Mouse (Mus musculus): ENCODE measurements around the gene Egfl8. TPM values are rescaled to one million over a fixed set of nuclear protein-coding genes. Genes with fewer than 3 reads are reported as not detected.

Egfl8 gene
- polyA plus RNA-seq, 1 experiment from 2014 or later: 8.8 TPM

DNA sequence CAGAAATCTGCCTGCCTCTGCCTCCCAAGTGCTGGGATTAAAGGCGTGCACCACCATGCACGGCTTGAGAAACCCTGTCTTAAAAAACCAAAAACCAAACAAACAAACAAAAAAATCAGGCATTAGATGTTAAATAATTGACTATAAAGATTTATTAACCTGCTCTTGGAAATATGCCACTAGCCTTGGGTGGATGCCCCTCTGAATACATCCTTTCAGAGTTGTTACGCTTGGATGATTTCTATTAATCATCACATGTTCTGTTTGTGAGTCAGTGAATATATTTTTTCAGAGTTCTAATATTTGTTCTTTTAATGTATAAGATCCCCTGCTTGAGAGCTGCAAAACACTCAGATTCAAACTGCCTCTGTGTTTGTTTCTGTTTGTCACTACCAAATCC is 9.2 kb upstream of the Egfl8 start:
- Histone ChIP-seq H3K9me3 (ENCODE audit: control insufficient read depth, low read length) (no peaks in the 10 kb centered on the region), H3K36me3 (replicated peaks; ENCODE audit: control insufficient read depth, insufficient read depth) (peaks cover 43% of the 10 kb centered on the region), H3K4me3 (replicated peaks; ENCODE audit: low read length) (no peak overlapping the region), H3K4me2 (replicated peaks) (no peak overlapping the region), H3K27me3 (ENCODE audit: control insufficient read depth, insufficient read depth, low read length) (0 out of 2 replicates have a peak, but pooled peaks cover under 1% of the 10 kb centered on the region), H3K9ac (no peak overlapping the region), H3K4me1 (replicated peaks; ENCODE audit: control insufficient read depth, insufficient read depth, low read length) (peaks cover 26% of the 10 kb centered on the region), H3K27ac (no peak overlapping the region)
- ATAC-seq (ENCODE audit: low FRiP score) (no peak), DNase-seq (ENCODE audit: low spot score) (no peak)
- WGBS: 98% methylated on average over 3 of the region's 3 CpGs

DNA sequence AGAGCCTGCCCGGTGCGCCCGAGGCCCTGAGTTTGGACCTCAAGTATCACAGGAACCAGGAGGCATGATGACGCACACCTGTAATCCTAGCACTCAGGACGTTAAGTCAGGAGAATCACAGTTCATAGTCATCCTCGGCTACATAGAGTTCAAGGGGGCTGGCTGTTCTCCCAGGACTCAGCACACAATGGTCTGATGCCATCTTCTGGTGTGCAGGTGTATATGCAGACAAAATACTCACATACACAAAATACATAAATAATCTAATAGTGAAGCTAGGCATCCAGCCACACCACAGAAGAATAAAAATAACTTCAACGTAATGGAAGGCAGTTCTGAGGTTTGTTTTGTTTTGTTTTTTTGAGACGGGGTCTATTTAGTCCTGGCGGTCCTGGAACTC is 7.4 kb upstream of the Egfl8 start:
- DNase-seq (ENCODE audit: low spot score): no peak

DNA sequence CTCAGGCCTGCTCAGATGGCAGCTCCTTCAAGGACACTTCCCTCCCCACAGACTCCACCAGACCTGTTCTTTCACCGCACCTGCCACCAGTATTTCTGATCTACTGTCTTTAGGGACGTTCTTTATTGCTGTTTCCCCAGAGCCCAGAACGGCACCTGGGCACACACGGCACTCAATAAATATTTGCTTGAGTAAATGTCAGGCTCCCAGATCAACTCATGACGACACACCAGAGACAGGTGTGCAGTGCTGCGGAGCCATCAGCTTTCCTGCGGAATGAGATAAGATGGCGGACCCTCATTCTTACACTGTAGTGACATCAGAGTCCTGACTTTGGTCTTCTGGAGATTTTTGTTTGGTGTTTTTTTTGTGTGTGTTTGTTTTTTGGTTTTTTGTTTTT is 5.2 kb upstream of the Egfl8 start:
- H3K9ac ChIP-seq: no peak overlapping the region
- H3K27ac ChIP-seq: no peak overlapping the region
- WGBS: 94% methylated on average over 8 of the region's 8 CpGs
- H3K36me3 ChIP-seq (replicated peaks; ENCODE audit: control insufficient read depth, insufficient read depth): peaks cover 58% of the 10 kb centered on the region
- ATAC-seq (ENCODE audit: low FRiP score): no peak
- no peaks in the 10 kb centered on the region for H3K27me3 ChIP-seq (ENCODE audit: control insufficient read depth, insufficient read depth, low read length)
- no peaks in the 10 kb centered on the region for H3K9me3 ChIP-seq (ENCODE audit: control insufficient read depth, low read length)
- H3K4me2 ChIP-seq (replicated peaks): no peak overlapping the region
- no peak for DNase-seq (ENCODE audit: low spot score)
- H3K4me3 ChIP-seq (replicated peaks; ENCODE audit: low read length): no peak overlapping the region
- peaks cover under 1% of the 10 kb centered on the region; the same call in 1 of the 2 replicates for H3K4me1 ChIP-seq (replicated peaks; ENCODE audit: control insufficient read depth, insufficient read depth, low read length)

More for the DNA sequence above, 7.4 kb upstream of the Egfl8 start:
- Histone ChIP-seq H3K27me3 (ENCODE audit: control insufficient read depth, insufficient read depth, low read length) (no peaks in the 10 kb centered on the region), H3K27ac (no peak overlapping the region), H3K9ac (no peak overlapping the region), H3K4me3 (replicated peaks; ENCODE audit: low read length) (no peak overlapping the region), H3K36me3 (replicated peaks; ENCODE audit: control insufficient read depth, insufficient read depth) (peaks cover 46% of the 10 kb centered on the region), H3K9me3 (ENCODE audit: control insufficient read depth, low read length) (no peaks in the 10 kb centered on the region), H3K4me2 (replicated peaks) (no peak overlapping the region), H3K4me1 (replicated peaks; ENCODE audit: control insufficient read depth, insufficient read depth, low read length) (peaks cover 12% of the 10 kb centered on the region)
- WGBS: 85% methylated on average over 9 of the region's 9 CpGs
- ATAC-seq (ENCODE audit: low FRiP score): no peak

DNA sequence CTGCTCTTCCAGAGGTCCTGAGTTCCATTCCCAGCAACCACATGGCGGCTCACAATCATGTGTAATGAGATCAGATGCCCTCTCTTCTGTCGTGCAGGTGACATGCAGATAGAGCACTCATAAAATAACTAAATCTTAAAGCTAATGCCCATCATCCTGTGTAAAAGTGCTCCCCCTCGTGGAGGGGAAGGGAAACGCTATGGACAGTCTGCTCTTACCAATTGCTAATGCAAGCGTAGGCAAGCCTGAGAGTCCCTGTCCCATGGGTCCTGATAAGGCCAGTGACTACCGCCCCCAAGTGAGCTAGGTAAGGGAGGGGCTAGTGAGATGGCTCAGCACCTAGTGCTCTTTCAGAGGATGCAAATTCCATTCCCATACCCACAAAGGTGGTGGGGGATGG is 3.2 kb upstream of the Egfl8 start:
- Histone ChIP-seq H3K27ac (no peak overlapping the region), H3K36me3 (replicated peaks; ENCODE audit: control insufficient read depth, insufficient read depth) (peaks cover 67% of the 10 kb centered on the region), H3K27me3 (ENCODE audit: control insufficient read depth, insufficient read depth, low read length) (no peaks in the 10 kb centered on the region), H3K9ac (no peak overlapping the region), H3K4me3 (replicated peaks; ENCODE audit: low read length) (no peak overlapping the region), H3K4me1 (replicated peaks; ENCODE audit: control insufficient read depth, insufficient read depth, low read length) (no peaks in the 10 kb centered on the region), H3K9me3 (ENCODE audit: control insufficient read depth, low read length) (no peaks in the 10 kb centered on the region), H3K4me2 (replicated peaks) (no peak overlapping the region)
- no peak for ATAC-seq (ENCODE audit: low FRiP score)
- DNase-seq (ENCODE audit: low spot score): no peak
- 13% methylated on average over 6 of the region's 6 CpGs for WGBS

DNA sequence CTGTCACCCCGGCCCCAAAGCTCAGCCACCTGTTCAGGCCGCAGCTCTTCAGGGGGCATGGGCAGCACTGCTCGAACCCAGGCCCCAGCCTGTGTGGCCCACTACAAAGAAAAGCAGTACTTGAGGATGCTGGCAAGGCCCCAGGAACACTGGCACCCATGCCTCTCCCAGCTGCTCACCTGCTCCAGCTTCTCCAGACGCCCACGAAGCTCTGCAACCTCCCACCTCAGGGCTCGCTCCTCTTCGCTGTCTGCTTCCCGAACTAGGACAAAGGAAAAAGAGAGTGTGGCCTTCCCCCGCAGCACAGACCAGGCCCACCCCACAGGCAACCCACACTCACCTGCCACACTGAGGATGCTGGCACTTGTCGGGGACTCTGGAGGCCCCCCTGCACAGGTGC is 1.9 kb downstream of the Egfl8 start:
- Histone ChIP-seq H3K4me3 (replicated peaks; ENCODE audit: low read length) (no peak overlapping the region), H3K4me1 (replicated peaks; ENCODE audit: control insufficient read depth, insufficient read depth, low read length) (0 out of 2 replicates have a peak, but pooled peaks cover under 1% of the 10 kb centered on the region), H3K36me3 (replicated peaks; ENCODE audit: control insufficient read depth, insufficient read depth) (peaks cover 72% of the 10 kb centered on the region), H3K9me3 (ENCODE audit: control insufficient read depth, low read length) (no peaks in the 10 kb centered on the region), H3K27ac (no peak overlapping the region), H3K9ac (no peak overlapping the region), H3K4me2 (replicated peaks) (no peak overlapping the region), H3K27me3 (ENCODE audit: control insufficient read depth, insufficient read depth, low read length) (no peaks in the 10 kb centered on the region)
- WGBS: 89% methylated on average over 10 of the region's 10 CpGs
- DNase-seq (ENCODE audit: low spot score) (no peak), ATAC-seq (ENCODE audit: low FRiP score) (no peak)

DNA sequence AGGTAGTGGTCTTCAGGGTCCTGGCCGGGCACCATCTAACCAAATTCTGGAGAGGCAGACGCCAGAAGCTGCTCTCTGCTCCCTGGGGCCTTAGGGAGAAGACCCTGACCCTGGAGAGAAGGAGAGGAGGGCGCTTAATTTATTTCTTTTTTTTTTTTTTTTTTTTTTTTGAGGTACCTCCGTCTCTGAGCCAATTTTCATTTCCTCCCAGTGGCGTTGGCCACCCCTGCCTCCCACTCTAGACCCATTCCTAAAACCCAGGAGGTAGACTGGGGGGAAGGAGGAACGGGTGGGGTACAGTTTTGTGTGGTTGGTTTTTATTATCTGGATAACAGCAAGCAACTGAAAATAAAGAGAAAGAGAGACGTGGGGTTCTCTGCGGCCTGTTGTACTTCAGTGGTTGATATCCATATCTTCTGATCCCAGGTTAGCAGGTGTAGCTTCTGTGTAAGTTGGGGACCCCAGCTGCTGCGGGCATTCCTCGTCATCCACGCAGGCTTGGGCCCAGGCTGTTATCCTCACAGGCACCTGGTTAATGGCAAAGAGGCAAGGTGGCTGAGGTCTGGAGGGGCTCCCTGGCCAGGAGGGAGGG is 2.6 kb downstream of the Egfl8 start:
- DNase-seq (ENCODE audit: low spot score): no peak
- H3K4me2 ChIP-seq (replicated peaks): no peak overlapping the region

DNA sequence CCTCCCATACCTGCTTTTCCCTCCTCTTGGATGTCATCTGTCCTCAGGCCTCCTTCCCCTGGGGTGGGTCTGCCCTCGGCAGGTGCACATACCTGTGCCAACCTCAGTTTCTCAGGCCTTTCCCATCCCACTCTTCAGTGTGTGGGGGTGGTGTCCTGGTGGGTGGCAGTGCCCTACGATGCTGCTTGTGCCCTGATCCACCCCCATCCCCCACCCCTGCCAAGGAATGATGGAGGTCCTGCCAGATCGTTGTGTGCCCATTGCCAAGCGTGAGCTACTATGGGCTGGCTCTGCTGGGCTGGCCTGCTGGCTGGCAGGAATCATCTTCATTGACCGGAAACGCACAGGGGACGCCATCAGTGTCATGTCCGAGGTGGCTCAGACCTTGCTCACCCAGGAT is 4.7 kb downstream of the Egfl8 start:
- 90% methylated on average over 8 of the region's 8 CpGs for WGBS
- no peak overlapping the region for H3K4me2 ChIP-seq (replicated peaks)
- H3K4me1 ChIP-seq (replicated peaks; ENCODE audit: control insufficient read depth, insufficient read depth, low read length): peaks cover 24% of the 10 kb centered on the region
- H3K4me3 ChIP-seq (replicated peaks; ENCODE audit: low read length): no peak overlapping the region
- no peak overlapping the region for H3K27ac ChIP-seq
- ATAC-seq (ENCODE audit: low FRiP score) (no peak), DNase-seq (ENCODE audit: low spot score) (no peak)
- H3K36me3 ChIP-seq (replicated peaks; ENCODE audit: control insufficient read depth, insufficient read depth): peaks cover 64% of the 10 kb centered on the region
- H3K9ac ChIP-seq: no peak overlapping the region
- H3K9me3 ChIP-seq (ENCODE audit: control insufficient read depth, low read length): no peaks in the 10 kb centered on the region
- no peaks in the 10 kb centered on the region for H3K27me3 ChIP-seq (ENCODE audit: control insufficient read depth, insufficient read depth, low read length)

More for the DNA sequence above, 2.6 kb downstream of the Egfl8 start:
- no peaks in the 10 kb centered on the region for H3K9me3 ChIP-seq (ENCODE audit: control insufficient read depth, low read length)
- H3K36me3 ChIP-seq (replicated peaks; ENCODE audit: control insufficient read depth, insufficient read depth): peaks cover 72% of the 10 kb centered on the region
- H3K27me3 ChIP-seq (ENCODE audit: control insufficient read depth, insufficient read depth, low read length): no peaks in the 10 kb centered on the region
- 88% methylated on average over 10 of the region's 11 CpGs for WGBS
- no peak overlapping the region for H3K4me3 ChIP-seq (replicated peaks; ENCODE audit: low read length)
- ATAC-seq (ENCODE audit: low FRiP score): no peak
- H3K27ac ChIP-seq: no peak overlapping the region
- H3K9ac ChIP-seq: no peak overlapping the region
- peaks cover 7% of the 10 kb centered on the region; the same call in 1 of the 2 replicates for H3K4me1 ChIP-seq (replicated peaks; ENCODE audit: control insufficient read depth, insufficient read depth, low read length)

DNA sequence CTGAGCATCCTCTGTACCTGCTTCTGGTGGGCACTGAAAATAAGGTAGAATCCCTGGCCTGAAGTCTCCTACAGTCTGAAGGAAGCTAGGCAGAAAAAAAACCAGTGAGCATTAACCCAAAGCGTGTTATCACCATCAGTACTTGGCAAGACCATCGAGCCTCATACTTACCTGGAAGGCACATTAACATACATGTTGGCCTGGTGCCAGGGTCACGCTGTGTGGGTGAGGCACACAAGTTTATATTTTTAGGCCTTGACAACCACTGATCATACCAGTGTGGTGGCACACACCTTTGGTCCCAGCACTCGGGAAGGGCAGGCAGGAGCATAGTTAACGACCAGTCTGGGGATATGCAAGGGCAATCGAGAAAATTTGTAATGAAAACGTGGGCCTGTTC is 7.8 kb downstream of the Egfl8 start:
- Histone ChIP-seq H3K27ac (no peak overlapping the region), H3K9me3 (ENCODE audit: control insufficient read depth, low read length) (no peaks in the 10 kb centered on the region), H3K4me1 (replicated peaks; ENCODE audit: control insufficient read depth, insufficient read depth, low read length) (peaks cover 34% of the 10 kb centered on the region), H3K36me3 (replicated peaks; ENCODE audit: control insufficient read depth, insufficient read depth) (peaks cover 36% of the 10 kb centered on the region), H3K9ac (no peak overlapping the region; the same call in 1 of the 2 replicates), H3K4me3 (replicated peaks; ENCODE audit: low read length) (no peak overlapping the region), H3K27me3 (ENCODE audit: control insufficient read depth, insufficient read depth, low read length) (no peaks in the 10 kb centered on the region), H3K4me2 (replicated peaks) (no peak overlapping the region)
- 88% methylated on average over 7 of the region's 7 CpGs for WGBS
- no peak for DNase-seq (ENCODE audit: low spot score)
- no peak for ATAC-seq (ENCODE audit: low FRiP score)

DNA sequence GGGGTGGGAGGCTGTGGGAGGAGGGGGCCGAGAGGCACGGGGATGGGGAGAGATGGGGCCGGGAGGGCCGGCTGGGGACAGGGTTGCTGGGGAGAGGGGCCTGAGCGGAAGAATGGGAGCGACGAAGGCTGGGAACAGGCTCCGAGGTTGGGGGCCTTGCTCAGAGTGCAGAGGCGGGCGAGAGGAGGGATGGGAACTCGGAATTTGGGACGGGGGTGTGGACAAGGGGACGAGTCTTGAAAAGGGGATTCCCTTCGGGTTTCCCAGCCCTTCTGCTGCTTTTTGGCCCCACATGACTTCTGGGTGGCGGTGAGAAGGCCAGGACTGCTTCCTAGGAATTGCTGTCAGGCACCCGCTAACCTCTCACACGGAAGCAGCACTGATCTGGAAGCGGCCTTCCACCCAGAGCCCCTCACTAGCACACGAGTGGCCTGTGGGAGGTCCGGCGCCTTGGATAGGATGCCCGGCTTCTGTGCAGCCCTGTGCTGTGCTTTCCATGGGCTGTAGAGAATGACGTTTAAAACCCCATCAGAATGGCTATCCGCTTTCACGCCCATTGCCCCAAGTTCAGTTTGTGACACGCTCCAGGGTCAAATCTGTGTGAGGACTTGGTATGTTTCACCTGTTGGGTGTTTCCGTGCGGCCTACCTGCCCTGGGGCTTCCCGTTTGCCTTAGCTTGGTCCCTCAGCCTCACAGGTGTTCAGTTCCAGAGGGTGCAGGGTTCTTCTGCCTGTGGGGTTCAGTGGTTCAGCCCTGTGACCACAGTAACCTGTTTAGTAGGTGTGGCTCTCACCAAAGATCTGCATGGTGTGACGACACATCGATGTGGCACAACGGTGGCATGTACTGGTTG is 9.4 kb downstream of the Egfl8 start:
- WGBS: 15% methylated on average over 32 of the region's 32 CpGs
- no peaks in the 10 kb centered on the region for H3K27me3 ChIP-seq (ENCODE audit: control insufficient read depth, insufficient read depth, low read length)
- H3K9me3 ChIP-seq (ENCODE audit: control insufficient read depth, low read length): no peaks in the 10 kb centered on the region
- H3K9ac ChIP-seq: peak overlapping the region; percentile 92
- H3K27ac ChIP-seq: peak overlapping the region; percentile 87
- DNase-seq (ENCODE audit: low spot score): no peak
- peaks cover 20% of the 10 kb centered on the region for H3K36me3 ChIP-seq (replicated peaks; ENCODE audit: control insufficient read depth, insufficient read depth)
- H3K4me2 ChIP-seq (replicated peaks): peak overlapping the region; percentile 66
- ATAC-seq (ENCODE audit: low FRiP score): no peak
- H3K4me3 ChIP-seq (replicated peaks; ENCODE audit: low read length): peak overlapping the region; percentile 80
- H3K4me1 ChIP-seq (replicated peaks; ENCODE audit: control insufficient read depth, insufficient read depth, low read length): peaks cover 43% of the 10 kb centered on the region

All from hindbrain, embryonic 14.5 days (tissue).